Mouse (Mus musculus): ENCODE measurements at regions not wholly inside any gene's neighbourhood (a gene's known extent, or its start where the extent isn't known, plus 50 kb on each side); places are given as distances from the start of the nearest gene placed in this dataset.

GRCm38 (mm10) chr14:64594021-64594561 lies 490.0 kb downstream of the Prss52 start:
- no peak for DNase-seq (ENCODE audit: low read depth, low spot score)

GRCm38 (mm10) chr14:64594811-64595522 lies 490.9 kb downstream of the Prss52 start:
- no peak for DNase-seq (ENCODE audit: low read depth, low spot score)

GRCm38 (mm10) chr14:64595523-64595889 lies 491.4 kb downstream of the Prss52 start:
- DNase-seq (ENCODE audit: low read depth, low spot score), result no peak

GRCm38 (mm10) chr14:64595891-64596290 lies 491.8 kb downstream of the Prss52 start:
- DNase-seq (ENCODE audit: low read depth, low spot score), result no peak

- no peak for DNase-seq (ENCODE audit: low read depth, low spot score)
Measured at GRCm38 (mm10) chr14:64597218-64597617, 493.1 kb downstream of the Prss52 start.

Measured in CD4-positive helper T cell, adult 2 months (primary cell).